Mouse (Mus musculus) urinary bladder, postnatal 4 days (tissue): ENCODE measurements around the gene Srsf10.

Source experiments
- DNase-seq, 2 experiments: peaks; one replicate each; pipeline ENCODE4 v3.0.0; 2021 to 2022; ENCODE audit warnings: low spot score in 2 of 2

Srsf10 gene

GRCm38 (mm10) chr4:135883881-135884516 is 28.5 kb downstream of the Srsf10 start:
- peak in 1 of 2 experiments; percentile 39 for DNase-seq

- DNase-seq: peak in 1 of 2 experiments; percentile 16
These were observed 29.0 kb downstream of the Srsf10 start for GRCm38 (mm10) chr4:135884531-135884930.

GRCm38 (mm10) chr4:135885676-135886075 is 30.1 kb downstream of the Srsf10 start:
- DNase-seq: no peak

GRCm38 (mm10) chr4:135886184-135886583 is 30.6 kb downstream of the Srsf10 start:
- DNase-seq: peak in 1 of 2 experiments; percentile 44

GRCm38 (mm10) chr4:135888448-135889057 is 33.0 kb downstream of the Srsf10 start:
- peak in 1 of 2 experiments; percentile 53 for DNase-seq

- peak in 1 of 2 experiments; percentile 19 for DNase-seq
These were observed 33.8 kb downstream of the Srsf10 start for GRCm38 (mm10) chr4:135889146-135889883.

GRCm38 (mm10) chr4:135889884-135890283 is 34.3 kb downstream of the Srsf10 start:
- peak; percentile 57 to 83 for DNase-seq

GRCm38 (mm10) chr4:135891539-135891938 is 36.0 kb downstream of the Srsf10 start:
- DNase-seq: no peak

- DNase-seq: no peak
These were observed 37.3 kb downstream of the Srsf10 start for GRCm38 (mm10) chr4:135892884-135893283.

GRCm38 (mm10) chr4:135895071-135895571 is 39.6 kb downstream of the Srsf10 start, which contains the start of gene Cnr2:
Gene Cnr2, plus strand, starts transcription at chr4:135895394.
- no peak for DNase-seq

- no peak for DNase-seq
These were observed 40.6 kb downstream of the Srsf10 start for GRCm38 (mm10) chr4:135896157-135896556.

GRCm38 (mm10) chr4:135898380-135899049 is 43.0 kb downstream of the Srsf10 start:
- no peak for DNase-seq

- no peak for DNase-seq
These were observed 43.5 kb downstream of the Srsf10 start for GRCm38 (mm10) chr4:135899050-135899448.

GRCm38 (mm10) chr4:135900008-135900407 is 44.5 kb downstream of the Srsf10 start:
- DNase-seq: no peak

- DNase-seq: no peak
These were observed 47.2 kb downstream of the Srsf10 start for GRCm38 (mm10) chr4:135902606-135903242.

- no peak for DNase-seq
These were observed 49.3 kb downstream of the Srsf10 start for GRCm38 (mm10) chr4:135904810-135905209.

- no peak for DNase-seq
These were observed 51.1 kb downstream of the Srsf10 start for GRCm38 (mm10) chr4:135906633-135907032.

GRCm38 (mm10) chr4:135909326-135910066 is 53.9 kb downstream of the Srsf10 start:
- DNase-seq: no peak

GRCm38 (mm10) chr4:135911531-135911930 is 56.0 kb downstream of the Srsf10 start:
- no peak for DNase-seq

GRCm38 (mm10) chr4:135912164-135912563 is 56.6 kb downstream of the Srsf10 start:
- no peak for DNase-seq

- no peak for DNase-seq
These were observed 57.3 kb downstream of the Srsf10 start for GRCm38 (mm10) chr4:135912835-135913234.
